Mouse (Mus musculus): Measurements from ENCODE around the gene Raet1d. TPM values are rescaled to one million over a fixed set of nuclear protein-coding genes. Genes with fewer than 3 reads are reported as not detected.
A peak's percentile ranks its signal among the peaks of the same experiment; 100 is the strongest.
"Not testable (repeated sequence)": the region's sequence is repeated elsewhere in the genome, so short reads cannot be mapped to it uniquely, and the experiment has no call there.

The Raet1d gene
- not detected for total RNA-seq (2021)
- long read RNA-seq, experiment 1 = 0 reads
- long read RNA-seq, experiment 2 = 0 reads

- DNase-seq; intact Hi-C loops (cut with DNase I); H3K4me3 ChIP-seq; H3K27ac ChIP-seq: not testable (repeated sequence)
Observed at GRCm38 (mm10) chr10:22360252-22360651, at the start of gene Raet1d. Raet1d (plus strand) TSS chr10:22360552.

- TF ChIP-seq CTCF (IDR thresholded peaks at IDR 0.05) = no peak
- no peak overlapping the region for H3K4me3 ChIP-seq
- intact Hi-C loops (cut with DNase I) = no loop called here
- H3K27ac ChIP-seq = no peak overlapping the region
- DNase-seq = no peak
Observed at GRCm38 (mm10) chr10:22322858-22323257, 37.5 kb upstream of the Raet1d start.

- DNase-seq = peak; percentile 65
- H3K27ac ChIP-seq; H3K4me3 ChIP-seq; intact Hi-C loops (cut with DNase I): not testable (repeated sequence)
Observed at GRCm38 (mm10) chr10:22345721-22346120, 14.6 kb upstream of the Raet1d start.

DNA sequence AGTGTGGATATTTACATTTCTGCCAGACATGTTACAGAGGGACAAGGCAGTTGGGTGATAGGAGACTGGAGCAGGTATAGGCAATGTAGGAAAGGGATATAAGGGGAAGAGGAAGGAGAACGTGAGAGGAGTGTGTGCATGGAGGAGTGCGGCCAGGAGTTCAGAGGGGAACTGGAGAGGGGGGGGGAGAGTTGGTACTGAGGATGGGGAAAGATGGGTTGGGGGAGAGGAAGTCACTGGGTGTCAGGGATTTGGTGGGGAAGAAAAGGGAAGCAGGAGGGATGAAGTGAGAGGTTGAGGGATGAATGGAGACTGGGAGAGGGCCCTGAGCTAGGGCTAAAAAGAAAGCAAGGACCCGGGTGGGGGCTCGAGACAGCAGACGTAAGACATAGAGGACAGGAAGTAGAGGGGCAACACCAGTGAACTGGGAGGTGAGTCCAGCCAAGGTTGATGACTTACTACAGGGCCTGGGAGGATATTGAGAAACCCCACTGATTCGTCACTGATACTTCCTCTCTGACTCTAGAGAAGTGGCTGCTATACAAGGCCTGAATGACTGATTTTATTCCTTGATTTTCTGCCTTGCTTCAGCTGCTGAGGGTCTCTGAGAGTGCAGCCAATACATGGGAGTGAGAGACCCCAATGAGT is 6.7 kb upstream of the Raet1d start:
- H3K4me3 ChIP-seq; DNase-seq; H3K27ac ChIP-seq; intact Hi-C loops (cut with DNase I): not testable (repeated sequence)

DNA sequence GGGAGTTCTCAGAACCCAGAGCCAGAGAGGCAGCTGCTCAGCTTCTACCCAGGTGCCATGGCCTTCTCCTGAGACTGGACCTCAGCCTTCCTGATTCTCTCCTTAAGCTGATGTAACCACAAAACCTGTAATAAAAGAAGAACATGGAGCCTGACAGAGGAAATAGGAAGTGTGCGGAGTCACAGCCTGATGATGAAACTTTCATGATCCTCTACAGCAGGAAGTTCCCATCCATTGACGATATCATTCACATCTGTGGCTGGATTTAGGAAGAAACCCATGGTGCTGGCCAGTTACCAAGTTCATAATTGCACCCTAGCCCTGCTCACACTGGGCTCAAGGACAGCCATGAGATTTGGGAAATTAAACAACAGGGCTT is 6.2 kb upstream of the Raet1d start:
- DNase-seq; H3K4me3 ChIP-seq; intact Hi-C loops (cut with DNase I); H3K27ac ChIP-seq: not testable (repeated sequence)

DNA sequence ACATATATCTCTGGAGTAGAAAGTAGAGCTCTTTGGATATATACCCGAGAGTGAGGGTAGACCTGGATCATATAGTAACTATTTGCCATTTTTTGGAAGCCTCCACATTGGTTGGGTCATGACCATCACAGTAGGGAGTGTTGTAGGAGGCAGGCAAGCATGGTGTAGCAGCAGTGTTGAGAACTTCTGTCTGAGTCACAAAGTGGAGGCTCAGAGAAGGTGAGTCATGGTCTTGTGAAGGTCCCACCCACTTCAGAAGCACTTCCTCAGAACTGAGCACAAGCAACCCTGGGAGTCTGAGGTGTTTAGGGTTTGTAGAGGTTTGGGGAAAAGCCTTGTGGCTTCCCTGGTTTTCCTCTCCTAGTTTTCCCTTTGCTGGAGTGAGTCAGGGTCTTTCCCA is 3.0 kb upstream of the Raet1d start:
- intact Hi-C loops (cut with DNase I); H3K4me3 ChIP-seq; DNase-seq; H3K27ac ChIP-seq: not testable (repeated sequence)

- H3K4me3 ChIP-seq; intact Hi-C loops (cut with DNase I); DNase-seq; H3K27ac ChIP-seq: not testable (repeated sequence)
Observed at GRCm38 (mm10) chr10:22360957-22361356, 605 bp downstream of the Raet1d start.

DNA sequence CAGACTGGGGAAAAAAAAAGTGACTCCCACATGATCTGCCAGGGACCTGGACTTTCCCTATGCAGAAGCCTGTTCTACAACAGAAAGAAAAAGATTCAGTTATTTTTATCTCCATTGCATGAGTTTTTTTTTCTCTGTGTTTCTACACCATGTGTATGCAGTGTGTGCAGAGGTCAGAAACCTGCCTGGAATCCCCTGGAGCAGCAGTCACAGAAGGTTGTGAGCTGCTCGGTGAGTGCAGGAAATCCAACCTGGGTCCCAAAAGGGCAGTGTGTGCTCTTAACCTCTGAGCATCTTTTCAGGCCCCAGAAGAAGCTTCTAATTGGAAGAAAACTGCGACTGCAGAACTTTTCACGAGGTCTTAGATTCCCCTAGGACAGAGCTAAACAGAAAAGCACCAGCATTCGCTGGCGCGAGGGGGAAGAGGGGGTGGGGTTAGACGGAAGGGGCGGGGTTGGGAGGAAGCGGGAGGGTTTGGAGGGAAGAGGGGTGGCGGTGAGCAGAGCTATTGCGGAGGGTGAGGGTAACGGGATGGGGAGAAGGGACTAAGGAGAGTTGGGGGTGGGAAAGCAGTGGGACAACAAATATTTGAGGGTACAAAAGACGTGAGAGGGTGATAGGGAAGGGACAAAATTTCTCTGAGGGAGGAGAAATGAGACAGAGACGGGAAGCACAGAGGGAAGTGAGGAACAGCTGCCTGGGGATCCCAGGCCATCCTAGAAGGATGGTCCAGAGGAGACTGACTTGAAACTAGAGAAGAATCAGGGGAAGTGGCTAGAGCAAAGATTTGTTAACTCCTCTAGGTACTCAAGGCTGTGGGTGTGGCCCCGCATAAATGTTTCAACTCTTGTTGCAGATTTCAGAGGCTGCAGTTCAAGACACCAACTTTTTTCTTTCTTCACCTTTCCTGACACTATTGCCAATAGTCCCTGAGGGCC is 1.3 kb downstream of the Raet1d start:
- H3K27ac ChIP-seq; intact Hi-C loops (cut with DNase I); DNase-seq: not testable (repeated sequence)
- peak overlapping the region; percentile 52 for H3K4me3 ChIP-seq

GRCm38 (mm10) chr10:22362466-22362865 is 2.1 kb downstream of the Raet1d start:
- DNase-seq; H3K4me3 ChIP-seq; intact Hi-C loops (cut with DNase I); H3K27ac ChIP-seq: not testable (repeated sequence)

DNA sequence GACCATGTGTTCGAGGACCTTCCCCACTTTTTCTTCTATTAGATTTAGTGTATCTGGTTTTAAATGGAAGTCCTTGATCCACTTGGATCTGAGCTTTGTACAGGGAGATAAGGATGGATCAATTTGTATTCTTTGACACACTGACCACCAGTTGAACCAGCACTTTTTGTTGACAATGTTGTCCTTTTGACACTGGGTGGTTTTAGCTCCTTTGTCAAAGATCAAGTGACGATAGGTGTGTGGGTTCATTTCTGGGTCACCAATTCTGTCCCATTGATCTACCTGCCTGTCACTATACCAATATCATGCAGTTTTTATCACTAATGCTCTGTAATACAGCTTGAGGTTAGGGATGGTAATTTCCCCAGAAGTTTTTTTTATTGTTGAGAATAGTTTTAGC is 4.6 kb downstream of the Raet1d start:
- H3K4me3 ChIP-seq; DNase-seq; intact Hi-C loops (cut with DNase I); H3K27ac ChIP-seq: not testable (repeated sequence)

DNA sequence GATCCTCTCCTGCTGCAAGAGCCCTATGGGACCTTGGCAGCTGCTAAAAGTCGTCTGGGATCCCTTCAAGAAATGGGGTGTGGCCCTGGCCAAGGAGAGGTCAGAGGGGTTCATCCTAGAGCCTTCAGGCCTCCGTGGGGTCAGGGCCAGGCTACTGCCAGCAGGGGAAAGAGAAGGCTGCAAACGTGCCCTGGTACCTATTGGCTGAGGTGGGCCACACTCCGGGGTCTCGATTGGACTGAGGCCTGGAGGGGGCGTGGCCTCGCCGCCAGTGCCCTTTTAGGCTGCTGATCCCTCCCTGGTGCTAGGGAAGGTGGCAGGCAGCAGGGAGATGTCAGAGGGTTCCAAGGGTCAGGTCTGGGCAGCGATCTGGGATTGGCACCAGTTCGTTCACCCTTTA is 20.9 kb downstream of the Raet1d start:
- DNase-seq; H3K4me3 ChIP-seq; intact Hi-C loops (cut with DNase I): not testable (repeated sequence)

DNA sequence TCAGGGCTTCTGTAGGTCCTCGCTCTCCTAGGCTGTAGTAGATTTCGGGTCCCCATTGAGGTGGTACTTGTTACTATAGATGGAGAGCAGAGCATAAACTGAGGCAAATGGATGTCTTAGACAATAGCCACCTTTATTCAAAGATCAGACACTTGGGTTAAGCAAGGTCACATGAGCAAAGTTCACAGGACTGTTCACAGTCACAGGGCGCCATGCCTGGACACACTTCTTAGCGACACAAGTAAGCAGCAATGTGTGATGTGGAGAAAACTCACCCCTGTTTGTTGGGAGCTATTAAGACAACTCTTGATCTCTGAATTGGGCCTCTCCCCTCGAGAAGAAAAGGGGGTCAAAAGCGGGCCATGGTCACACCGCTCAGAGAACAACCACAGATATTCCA is 29.8 kb downstream of the Raet1d start:
- intact Hi-C loops (cut with DNase I); H3K27ac ChIP-seq; DNase-seq; H3K4me3 ChIP-seq: not testable (repeated sequence)

More for the DNA sequence above, 20.9 kb downstream of the Raet1d start:
- not testable (repeated sequence) for H3K27ac ChIP-seq

GRCm38 (mm10) chr10:22391616-22392015 is 31.3 kb downstream of the Raet1d start:
- DNase-seq; intact Hi-C loops (cut with DNase I); H3K27ac ChIP-seq; H3K4me3 ChIP-seq: not testable (repeated sequence)

DNA sequence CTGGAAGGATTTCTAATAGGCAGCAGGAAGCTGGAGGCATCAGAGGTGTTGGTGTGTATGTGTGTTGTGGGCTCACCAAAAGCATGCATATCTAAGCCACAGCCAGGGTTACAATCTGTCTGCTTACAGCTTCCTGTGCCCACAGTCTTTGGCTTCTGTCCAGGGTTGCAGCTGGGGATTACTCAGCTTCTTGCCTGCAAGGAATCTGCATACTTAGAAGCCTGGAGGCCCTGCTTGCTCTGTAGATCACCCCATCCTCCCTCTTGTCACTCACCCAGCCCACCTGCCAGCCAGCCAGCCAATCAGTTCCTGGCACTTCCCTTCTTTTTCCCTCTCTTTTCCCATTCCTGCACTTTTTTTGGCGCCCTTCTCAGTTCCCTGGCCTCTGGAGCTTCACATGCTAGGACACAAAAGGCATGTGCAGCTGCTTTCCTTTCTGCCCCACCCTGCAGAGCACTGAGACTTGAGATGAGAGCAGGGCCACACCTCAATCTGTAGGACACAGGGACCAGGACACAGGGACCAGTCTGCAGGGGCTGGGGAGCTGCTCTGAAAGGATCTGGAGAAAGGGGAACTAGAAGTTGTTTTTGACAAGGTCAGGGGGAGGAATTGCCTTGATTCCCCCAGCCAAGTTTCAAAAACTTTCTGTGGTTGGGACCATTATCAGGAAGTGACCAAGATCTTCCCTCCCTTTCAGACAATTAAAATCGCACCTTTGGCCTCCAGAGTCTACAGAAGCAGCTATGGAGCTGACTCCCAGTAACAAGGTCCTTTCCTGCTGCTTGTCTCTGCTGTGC is 32.9 kb downstream of the Raet1d start:
- H3K27ac ChIP-seq; DNase-seq; intact Hi-C loops (cut with DNase I); H3K4me3 ChIP-seq: not testable (repeated sequence)

DNA sequence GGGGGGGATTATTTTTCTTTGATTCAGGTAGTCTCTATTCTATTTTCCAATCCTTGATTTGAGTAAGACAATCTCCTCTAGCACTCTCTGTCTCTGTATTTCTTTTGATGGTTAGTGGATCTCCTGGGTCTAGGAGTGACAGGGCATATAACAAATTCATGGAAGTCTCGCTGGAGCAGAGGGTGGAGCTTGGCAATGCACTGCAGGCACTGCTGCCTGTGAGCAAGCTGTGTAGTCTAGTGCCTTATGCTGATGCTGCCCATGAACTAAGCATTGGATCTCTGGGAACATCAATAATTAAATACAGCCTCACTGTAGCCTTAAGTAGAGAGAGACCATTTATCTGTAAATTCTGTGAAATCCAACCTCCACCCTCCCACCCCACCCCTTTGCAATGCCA is 36.3 kb downstream of the Raet1d start:
- H3K27ac ChIP-seq; H3K4me3 ChIP-seq; intact Hi-C loops (cut with DNase I); DNase-seq: not testable (repeated sequence)

Data from gastrocnemius, adult 2 months (tissue).